Mouse (Mus musculus): ENCODE measurements around the gene Ednra. TPM values are rescaled to one million over a fixed set of nuclear protein-coding genes. Genes with fewer than 3 reads are reported as not detected.

The Ednra gene
- polyA plus RNA-seq, 1 experiment from 2014 or later, result 3.2 TPM

DNA sequence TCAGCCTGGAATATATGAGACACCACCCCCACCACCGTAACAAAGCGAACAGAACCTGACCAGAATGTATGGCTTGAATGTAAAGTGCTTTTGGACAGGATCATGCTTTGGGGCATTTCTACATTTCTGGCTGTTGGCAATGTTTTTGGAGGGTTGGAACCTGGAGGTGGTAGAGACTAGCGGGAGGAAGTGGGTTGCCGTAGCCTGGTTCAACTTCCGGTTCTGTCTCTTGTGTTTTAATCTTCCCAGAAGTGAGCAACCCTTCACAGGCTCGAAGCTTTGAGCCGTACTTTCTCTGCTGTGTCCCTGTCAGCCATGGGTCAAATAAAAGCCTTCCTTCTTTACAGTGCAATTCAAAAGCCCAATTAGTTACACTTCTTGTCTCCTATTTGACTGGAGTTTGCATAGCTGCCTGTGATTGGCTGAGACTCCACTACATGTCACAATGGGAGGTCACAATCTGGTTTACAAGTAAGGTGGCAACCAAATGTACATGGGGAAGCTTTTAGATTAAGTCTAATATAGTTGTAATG, 100.5 kb downstream of the Ednra start:
- H3K27ac ChIP-seq (ENCODE audit: low read depth), result no peak overlapping the region
- WGBS (ENCODE audit: insufficient replicate concordance), result 69% methylated on average over 7 of the region's 7 CpGs
- TF ChIP-seq CTCF (IDR thresholded peaks at IDR 0.05; ENCODE audit: low read depth), result no peak
- no peak for TF ChIP-seq EP300 (IDR thresholded peaks at IDR 0.05; ENCODE audit: low read depth)
- H3K9ac ChIP-seq (replicated peaks), result no peak overlapping the region
- no peak overlapping the region for H3K4me2 ChIP-seq (ENCODE audit: low read depth, low read length)
- ATAC-seq, result no peak
- no peaks in the 10 kb centered on the region for H3K9me3 ChIP-seq (ENCODE audit: low read length)
- H3K36me3 ChIP-seq (replicated peaks; ENCODE audit: insufficient read depth, low read length), result no peaks in the 10 kb centered on the region
- H3K4me1 ChIP-seq (ENCODE audit: insufficient read depth), result no peaks in the 10 kb centered on the region
- H3K27me3 ChIP-seq (ENCODE audit: insufficient read depth, low read length), result no peaks in the 10 kb centered on the region
- no peak for DNase-seq
- H3K4me3 ChIP-seq (ENCODE audit: low read depth, low read length), result no peak overlapping the region

DNA sequence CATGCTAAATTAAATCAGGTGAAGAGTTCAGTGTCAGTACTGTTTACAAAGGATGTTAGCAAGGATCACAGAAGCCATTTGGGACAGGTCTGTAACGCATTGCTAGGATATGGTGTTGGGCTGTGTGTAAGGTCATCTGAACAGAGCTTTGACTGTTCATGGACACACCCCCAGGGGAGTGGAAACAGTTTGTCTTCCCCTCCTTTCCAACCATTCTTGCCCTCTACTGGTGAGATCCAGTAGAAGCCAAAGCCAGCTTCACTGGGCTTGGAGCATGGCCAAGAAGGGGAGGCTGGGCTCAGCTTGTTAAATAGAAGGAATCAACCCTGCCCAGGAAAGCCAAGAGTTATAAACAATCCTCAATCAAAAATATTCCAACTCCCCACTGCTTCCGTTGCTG, 106.3 kb downstream of the Ednra start:
- H3K4me1 ChIP-seq (ENCODE audit: insufficient read depth), result no peaks in the 10 kb centered on the region
- peak; percentile 64 for TF ChIP-seq CTCF (IDR thresholded peaks at IDR 0.05; ENCODE audit: low read depth)
- no peak for TF ChIP-seq EP300 (IDR thresholded peaks at IDR 0.05; ENCODE audit: low read depth)
- H3K9ac ChIP-seq (replicated peaks), result no peak overlapping the region
- no peak overlapping the region for H3K4me2 ChIP-seq (ENCODE audit: low read depth, low read length)
- H3K27me3 ChIP-seq (ENCODE audit: insufficient read depth, low read length), result no peaks in the 10 kb centered on the region
- H3K36me3 ChIP-seq (replicated peaks; ENCODE audit: insufficient read depth, low read length), result no peaks in the 10 kb centered on the region
- DNase-seq, result peak; percentile 51
- WGBS (ENCODE audit: insufficient replicate concordance), result 67% methylated on average over 2 of the region's 2 CpGs
- peak; percentile 54 for ATAC-seq
- no peak overlapping the region for H3K27ac ChIP-seq (ENCODE audit: low read depth)
- no peak overlapping the region for H3K4me3 ChIP-seq (ENCODE audit: low read depth, low read length)
- no peaks in the 10 kb centered on the region for H3K9me3 ChIP-seq (ENCODE audit: low read length)

Other genes starting within 250 kb of the Ednra start
- gene Arhgap10, start 206.5 kb downstream of the Ednra start, polyA plus RNA-seq (2015; fragmentation: Nextera tagmentation; extraction: Ambion mirVana), result 3.9 and 4.1 TPM in 2 replicates
- 5.7 and 6.3 TPM in 2 replicates for gene Prmt9, start 175.1 kb downstream of the Ednra start, polyA plus RNA-seq (2015; fragmentation: Nextera tagmentation; extraction: Ambion mirVana)
- gene Tmem184c, start 113.8 kb downstream of the Ednra start, polyA plus RNA-seq (2015; fragmentation: Nextera tagmentation; extraction: Ambion mirVana), result 6.7 TPM in 2 replicates